Comparison of ENCODE assay signal across 32 mouse cellular contexts in the genomic region with DNA sequence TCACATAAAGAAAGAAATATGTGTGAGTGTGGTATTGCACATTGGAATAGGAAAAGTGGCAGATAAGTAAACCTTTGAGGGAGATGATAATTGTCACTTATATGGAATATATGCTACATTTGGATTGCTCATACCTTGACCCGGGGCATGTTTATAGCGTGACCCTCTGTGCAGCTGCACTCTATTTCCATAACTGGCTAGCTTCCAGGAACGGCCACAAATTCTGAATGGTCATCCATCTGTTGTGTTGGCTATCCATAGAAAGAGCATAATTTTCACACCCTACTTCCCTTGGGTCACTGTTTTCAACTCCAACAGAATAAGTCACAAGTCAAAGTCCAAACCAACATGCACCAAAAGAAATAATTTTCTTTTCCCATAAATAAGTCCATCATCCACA. TPM values are rescaled to one million over a fixed set of nuclear protein-coding genes. Genes with fewer than 3 reads are reported as not detected.
DNase-seq lines count a peak whose midpoint lies in the region; ATAC-seq and TF ChIP-seq lines count a peak whose summit lies in the region.
"Had no signal": no experiment of that assay in that cellular context is flagged by ENCODE, and none has a peak within 500 bp of the region (broad histone marks: within the 10 kb centered on the region; RNA-seq: fewer than 3 reads in every experiment).

No protein-coding gene starts in this region.

- DNase-seq in cerebellum, postnatal 14 days, result peak; percentile 52 to 63
- no peak for DNase-seq in cerebellum, adult 11-12 months
- DNase-seq in hindbrain, postnatal 0 days (ENCODE audit: low spot score), result peak; percentile 53
- no peak for DNase-seq in hindbrain, embryonic 14.5 days (ENCODE audit: low spot score)
- DNase-seq in midbrain, embryonic 14.5 days, result peak; percentile 23
- DNase-seq in brain, adult 2 months (ENCODE audit: low read depth, low spot score), result peak; percentile 17
- no peak for DNase-seq in embryo, embryonic 9.5 days (ENCODE audit: extremely low spot score)
- DNase-seq: adrenal gland, postnatal 10 days; adrenal gland, postnatal 36 days; B cell, adult 2 months; cerebellum, adult 18-20 months; cerebellum, postnatal 36 days; embryo, embryonic 11 days; gastrocnemius, postnatal 10 days; gastrocnemius, postnatal 36 days; heart, adult 2 months; heart, postnatal 14 days; kidney, adult 11 months had no signal

- ATAC-seq in hindbrain, postnatal 0 days, result no peak
- no peak for ATAC-seq in hindbrain, embryonic 14.5 days (ENCODE audit: low FRiP score)
- ATAC-seq in midbrain, embryonic 14.5 days (ENCODE audit: low FRiP score, low TSS enrichment), result no peak; the same call in 1 of the 2 replicates
- no peak for ATAC-seq in midbrain, embryonic 13.5 days
- ATAC-seq: forebrain, embryonic 13.5 days; forebrain, embryonic 16.5 days; intestine, embryonic 15.5 days; Patski had no signal

- H3K4me3 ChIP-seq in hindbrain, postnatal 0 days (ENCODE audit: low read length), result no peak overlapping the region
- no peak overlapping the region for H3K4me3 ChIP-seq in hindbrain, embryonic 14.5 days (replicated peaks; ENCODE audit: low read length)
- H3K4me3 ChIP-seq in midbrain, embryonic 14.5 days (replicated peaks; ENCODE audit: low read depth, low read length), result no peak overlapping the region
- no peak overlapping the region for H3K4me3 ChIP-seq in midbrain, embryonic 13.5 days (replicated peaks)
- H3K4me3 ChIP-seq: forebrain, embryonic 10.5 days; forebrain, embryonic 13.5 days; heart, adult 2 months; heart, embryonic 10.5 days; heart, embryonic 13.5 days; hindbrain, embryonic 15.5 days; intestine, embryonic 15.5 days had no signal

- H3K9me3 ChIP-seq in hindbrain, postnatal 0 days (ENCODE audit: low read length), result no peaks in the 10 kb centered on the region
- H3K9me3 ChIP-seq in hindbrain, embryonic 14.5 days (ENCODE audit: control insufficient read depth, low read length), result no peaks in the 10 kb centered on the region
- no peaks in the 10 kb centered on the region for H3K9me3 ChIP-seq in midbrain, embryonic 14.5 days (ENCODE audit: control insufficient read depth, low read length)
- H3K9me3 ChIP-seq in midbrain, embryonic 13.5 days, result no peaks in the 10 kb centered on the region
- H3K9me3 ChIP-seq: forebrain, embryonic 10.5 days; forebrain, embryonic 13.5 days; G1E; heart, embryonic 10.5 days; heart, embryonic 13.5 days; hindbrain, embryonic 15.5 days; intestine, embryonic 15.5 days had no signal

- no peaks in the 10 kb centered on the region for H3K27me3 ChIP-seq in hindbrain, postnatal 0 days (ENCODE audit: insufficient read depth, low read length)
- no peaks in the 10 kb centered on the region for H3K27me3 ChIP-seq in hindbrain, embryonic 14.5 days (ENCODE audit: control insufficient read depth, insufficient read depth, low read length)
- no peaks in the 10 kb centered on the region for H3K27me3 ChIP-seq in midbrain, embryonic 14.5 days (ENCODE audit: control insufficient read depth, insufficient read depth, low read length)
- H3K27me3 ChIP-seq in midbrain, embryonic 13.5 days, result no peaks in the 10 kb centered on the region
- H3K27me3 ChIP-seq: CH12.LX; forebrain, embryonic 13.5 days; heart, embryonic 13.5 days; hindbrain, embryonic 15.5 days; intestine, embryonic 15.5 days had no signal

- 42% methylated on average over 3 of the region's 3 CpGs for WGBS in hindbrain, postnatal 0 days
- 41% methylated on average over 3 of the region's 3 CpGs for WGBS in hindbrain, embryonic 14.5 days
- WGBS in midbrain, embryonic 14.5 days, result 55% methylated on average over 3 of the region's 3 CpGs
- 59% methylated on average over 3 of the region's 3 CpGs for WGBS in midbrain, embryonic 13.5 days

- H3K4me2 ChIP-seq in hindbrain, postnatal 0 days (ENCODE audit: low read depth, low read length), result no peak overlapping the region
- H3K4me2 ChIP-seq in hindbrain, embryonic 14.5 days (replicated peaks), result no peak overlapping the region
- H3K4me2 ChIP-seq in midbrain, embryonic 14.5 days (ENCODE audit: low read length), result no peak overlapping the region
- no peak overlapping the region for H3K4me2 ChIP-seq in midbrain, embryonic 13.5 days (replicated peaks)
- H3K4me2 ChIP-seq: forebrain, embryonic 13.5 days; heart, embryonic 13.5 days; hindbrain, embryonic 15.5 days; intestine, embryonic 15.5 days had no signal

- H3K27ac ChIP-seq in hindbrain, postnatal 0 days, result no peak overlapping the region
- no peak overlapping the region for H3K27ac ChIP-seq in hindbrain, embryonic 14.5 days
- no peak overlapping the region for H3K27ac ChIP-seq in midbrain, embryonic 14.5 days (replicated peaks; ENCODE audit: low read depth, low read length)
- H3K27ac ChIP-seq in midbrain, embryonic 13.5 days, result no peak overlapping the region
- H3K27ac ChIP-seq: forebrain, embryonic 10.5 days; forebrain, embryonic 13.5 days; heart, adult 2 months; heart, embryonic 10.5 days; heart, embryonic 13.5 days; hindbrain, embryonic 15.5 days; intestine, embryonic 15.5 days had no signal

- TF ChIP-seq CTCF in hindbrain, postnatal 0 days (IDR thresholded peaks at IDR 0.05; ENCODE audit: low read depth), result no peak

- H3K9ac ChIP-seq in hindbrain, postnatal 0 days (replicated peaks; ENCODE audit: low read length), result no peak overlapping the region
- no peak overlapping the region for H3K9ac ChIP-seq in hindbrain, embryonic 14.5 days
- no peak overlapping the region for H3K9ac ChIP-seq in midbrain, embryonic 14.5 days (replicated peaks; ENCODE audit: low read length)
- no peak overlapping the region for H3K9ac ChIP-seq in midbrain, embryonic 13.5 days (replicated peaks)
- H3K9ac ChIP-seq: forebrain, embryonic 13.5 days; heart, embryonic 13.5 days; hindbrain, embryonic 15.5 days; intestine, embryonic 15.5 days had no signal

- H3K36me3 ChIP-seq in hindbrain, postnatal 0 days (ENCODE audit: insufficient read depth, low read length), result no peaks in the 10 kb centered on the region
- H3K36me3 ChIP-seq in hindbrain, embryonic 14.5 days (replicated peaks; ENCODE audit: control insufficient read depth, insufficient read depth), result no peaks in the 10 kb centered on the region
- H3K36me3 ChIP-seq in midbrain, embryonic 14.5 days (ENCODE audit: control insufficient read depth, insufficient read depth, low read length), result no peaks in the 10 kb centered on the region
- H3K36me3 ChIP-seq in midbrain, embryonic 13.5 days, result no peaks in the 10 kb centered on the region
- H3K36me3 ChIP-seq: forebrain, embryonic 10.5 days; G1E; heart, embryonic 10.5 days; heart, embryonic 13.5 days; hindbrain, embryonic 15.5 days; intestine, embryonic 15.5 days had no signal

- no peaks in the 10 kb centered on the region for H3K4me1 ChIP-seq in hindbrain, postnatal 0 days (ENCODE audit: insufficient read depth, low read length)
- no peaks in the 10 kb centered on the region for H3K4me1 ChIP-seq in hindbrain, embryonic 14.5 days (replicated peaks; ENCODE audit: control insufficient read depth, insufficient read depth, low read length)
- H3K4me1 ChIP-seq in midbrain, embryonic 14.5 days (ENCODE audit: control insufficient read depth, insufficient read depth, low read length), result no peaks in the 10 kb centered on the region
- H3K4me1 ChIP-seq in midbrain, embryonic 13.5 days (replicated peaks), result no peaks in the 10 kb centered on the region
- H3K4me1 ChIP-seq: forebrain, embryonic 10.5 days; forebrain, embryonic 13.5 days; heart, embryonic 10.5 days; heart, embryonic 13.5 days; hindbrain, embryonic 15.5 days; intestine, embryonic 15.5 days had no signal

RNA-seq across cellular contexts. Expression of a gene that starts 11.4 kb away (rescaled TPM):
- total RNA-seq in hindbrain, postnatal 0 days (2014; rRNA removed), result 13.8 and 14.5 TPM in 2 replicates
- polyA plus RNA-seq in hindbrain, postnatal 0 days (2015; fragmentation: Nextera tagmentation; extraction: Ambion mirVana), result 16.4 and 18.6 TPM in 2 replicates
- 9.7 and 12.3 TPM in 2 replicates for polyA plus RNA-seq in hindbrain, embryonic 14.5 days (2014; fragmentation: Nextera tagmentation; extraction: Ambion mirVana)
- polyA plus RNA-seq in midbrain, embryonic 14.5 days (2014; fragmentation: Nextera tagmentation; extraction: Ambion mirVana), result 9.6 and 10.5 TPM in 2 replicates
- polyA plus RNA-seq in midbrain, embryonic 13.5 days (2015; fragmentation: Nextera tagmentation; extraction: Ambion mirVana), result 6.6 and 8.4 TPM in 2 replicates
- total RNA-seq: CH12.LX; gastrocnemius, adult 18-20 months; gastrocnemius, postnatal 36 days; granulocyte monocyte progenitor cell, adult 5-6 weeks; hematopoietic stem cell, adult 5-6 weeks had no signal
- polyA plus RNA-seq: G1E, Patski had no signal

Comparison
In these comparisons a context has a peak if more than half of its experiments do, and no peak if none do; other contexts are left out.
1. DNase-seq: peak in cerebellum, postnatal 14 days (2 of 2), hindbrain, postnatal 0 days (single experiment), midbrain, embryonic 14.5 days (single experiment) and brain, adult 2 months (single experiment); none in cerebellum, adult 11-12 months (single experiment), hindbrain, embryonic 14.5 days (single experiment) and embryo, embryonic 9.5 days (single experiment).